Mouse (Mus musculus): ENCODE measurements around the gene March5.
"Not testable (repeated sequence)": the region's sequence is repeated elsewhere in the genome, so short reads cannot be mapped to it uniquely, and the experiment has no call there.

Gene March5

GRCm38 (mm10) chr19:37207303-37208175 is at the start of gene March5:
March5 (plus strand) TSS chr19:37207543.
- in situ Hi-C loops (cut with MboI; ENCODE audit: low sequenced_read_pairs) = no loop called here

GRCm38 (mm10) chr19:37172096-37172495 is 35.2 kb upstream of the March5 start:
- in situ Hi-C loops (cut with MboI; ENCODE audit: low sequenced_read_pairs) = no loop called here

- in situ Hi-C loops (cut with MboI; ENCODE audit: low sequenced_read_pairs) = no loop called here
These were observed 34.7 kb upstream of the March5 start for GRCm38 (mm10) chr19:37172566-37173130.

GRCm38 (mm10) chr19:37173331-37174115 is 33.8 kb upstream of the March5 start:
- in situ Hi-C loops (cut with MboI; ENCODE audit: low sequenced_read_pairs) = no loop called here

- in situ Hi-C loops (cut with MboI; ENCODE audit: low sequenced_read_pairs) = no loop called here
These were observed 33.1 kb upstream of the March5 start for GRCm38 (mm10) chr19:37174116-37174715.

- in situ Hi-C loops (cut with MboI; ENCODE audit: low sequenced_read_pairs) = no loop called here
These were observed 32.5 kb upstream of the March5 start for GRCm38 (mm10) chr19:37174716-37175435.

GRCm38 (mm10) chr19:37175436-37175805 is 31.9 kb upstream of the March5 start:
- in situ Hi-C loops (cut with MboI; ENCODE audit: low sequenced_read_pairs) = no loop called here

- in situ Hi-C loops (cut with MboI; ENCODE audit: low sequenced_read_pairs) = no loop called here
These were observed 31.4 kb upstream of the March5 start for GRCm38 (mm10) chr19:37175919-37176318.

- in situ Hi-C loops (cut with MboI; ENCODE audit: low sequenced_read_pairs) = no loop called here
These were observed 30.4 kb upstream of the March5 start for GRCm38 (mm10) chr19:37176879-37177462.

GRCm38 (mm10) chr19:37177819-37178708 is 29.3 kb upstream of the March5 start:
- in situ Hi-C loops (cut with MboI; ENCODE audit: low sequenced_read_pairs) = no loop called here

- in situ Hi-C loops (cut with MboI; ENCODE audit: low sequenced_read_pairs) = no loop called here
These were observed 18.9 kb upstream of the March5 start for GRCm38 (mm10) chr19:37188366-37188948.

GRCm38 (mm10) chr19:37192475-37193058 is 14.8 kb upstream of the March5 start:
- in situ Hi-C loops (cut with MboI; ENCODE audit: low sequenced_read_pairs) = no loop called here

- in situ Hi-C loops (cut with MboI; ENCODE audit: low sequenced_read_pairs) = no loop called here
These were observed 9.0 kb upstream of the March5 start for GRCm38 (mm10) chr19:37198165-37198880.

- in situ Hi-C loops (cut with MboI; ENCODE audit: low sequenced_read_pairs) = no loop called here
These were observed 7.5 kb upstream of the March5 start for GRCm38 (mm10) chr19:37199889-37200288.

- in situ Hi-C loops (cut with MboI; ENCODE audit: low sequenced_read_pairs) = no loop called here
These were observed 4.0 kb upstream of the March5 start for GRCm38 (mm10) chr19:37203371-37203770.

GRCm38 (mm10) chr19:37205155-37205554 is 2.2 kb upstream of the March5 start:
- in situ Hi-C loops (cut with MboI; ENCODE audit: low sequenced_read_pairs) = not testable (repeated sequence)

GRCm38 (mm10) chr19:37206641-37207302 is 571 bp upstream of the March5 start:
- in situ Hi-C loops (cut with MboI; ENCODE audit: low sequenced_read_pairs) = no loop called here

All from CH12F3 (cell line).